Mouse (Mus musculus) liver, embryonic 11.5 days (tissue): Measurements from ENCODE around the gene Selenoh. TPM values are rescaled to one million over a fixed set of nuclear protein-coding genes. Genes with fewer than 3 reads are reported as not detected.

ENCODE experiments used
- ATAC-seq: fragments of 200-750 bp; cut with Nextera tagmentation; replicated peaks from 2 replicates; pipeline ENCODE4 v1.8.0; 2017; ENCODE audit warnings: moderate number of reproducible peaks, mild to moderate bottlenecking, moderate TSS enrichment, moderate library complexity; ENCODE audit not compliant: low FRiP score
- DNase-seq: peaks from one replicate; pipeline ENCODE4 v3.0.0-alpha.2; 2017; ENCODE audit warnings: low spot score
- H3K27ac ChIP-seq: fragments of 300-500 bp; sonication (generic); 2 replicates; pipeline ENCODE4 v1.5.1; 2014; ENCODE audit warnings: mild to moderate bottlenecking, low read depth, low read length, control low read depth
- H3K27me3 ChIP-seq: fragments of 300-500 bp; sonication (generic); replicated peaks from 2 replicates; pipeline ENCODE4 v1.6.1; 2014; ENCODE audit warnings: low read length, mixed read lengths; ENCODE audit not compliant: control insufficient read depth, insufficient read depth
- H3K36me3 ChIP-seq: fragments of 300-500 bp; sonication (generic); 2 replicates; pipeline ENCODE4 v1.6.1; 2014; ENCODE audit warnings: mild to moderate bottlenecking, low read length, moderate library complexity, mixed read lengths; ENCODE audit not compliant: control insufficient read depth, insufficient read depth
- H3K4me1 ChIP-seq: fragments of 300-500 bp; sonication (generic); replicated peaks from 2 replicates; pipeline ENCODE4 v1.6.1; 2014; ENCODE audit warnings: low read length, mixed read lengths; ENCODE audit not compliant: control insufficient read depth, insufficient read depth
- H3K4me2 ChIP-seq: fragments of 300-500 bp; sonication (generic); 2 replicates; pipeline ENCODE4 v1.6.1; 2014; ENCODE audit warnings: mild to moderate bottlenecking, control low read depth, moderate library complexity
- H3K4me3 ChIP-seq: fragments of 300-500 bp; sonication (generic); 2 replicates; pipeline ENCODE4 v1.5.1; 2014; ENCODE audit warnings: low read depth, low read length, control low read depth
- H3K9ac ChIP-seq: fragments of 300-500 bp; sonication (generic); 2 replicates; pipeline ENCODE4 v1.6.1; 2014; ENCODE audit warnings: low read depth, low read length, control low read depth
- H3K9me3 ChIP-seq: fragments of 300-500 bp; sonication (generic); 2 replicates; pipeline ENCODE4 v1.6.1; 2016; ENCODE audit warnings: low read length, inconsistent platforms, mixed read lengths; ENCODE audit not compliant: control insufficient read depth
- WGBS: fragments of 180-500 bp; shearing (Covaris S2); extraction: QIAGEN DNeasy Blood & Tissue Kit; methylation state at CpG from one replicate; pipeline ENCODE4 v1.1.7; 2014; 5-methylcytosine and 5-hydroxymethylcytosine counted together
- polyA plus RNA-seq: library from polyadenylated mRNA; unstranded; fragments of >200 nt; fragmentation: Nextera tagmentation; extraction: Ambion mirVana; gene quantifications from 2 replicates; pipeline ENCODE4 v1.2.1, GENCODE M21; 2014

Selenoh gene
- polyA plus RNA-seq, 1 experiment from 2014 or later = 264 TPM

GRCm38 (mm10) chr2:84705295-84705694 lies 34.7 kb upstream of the Selenoh start:
- Histone ChIP-seq H3K36me3 (peaks cover 13% of the 10 kb centered on the region; the same call in 1 of the 2 replicates), H3K9ac (no peak overlapping the region), H3K4me2 (no peak overlapping the region), H3K4me1 (peaks cover 9% of the 10 kb centered on the region), H3K9me3 (no peaks in the 10 kb centered on the region), H3K27me3 (no peaks in the 10 kb centered on the region), H3K4me3 (no peak overlapping the region), H3K27ac (no peak overlapping the region)
- ATAC-seq (no peak), DNase-seq (no peak)
- WGBS = 72% methylated on average over 1 of the region's 1 CpGs

GRCm38 (mm10) chr2:84704329-84704728 lies 33.8 kb upstream of the Selenoh start:
- H3K4me2 ChIP-seq = no peak overlapping the region
- H3K9me3 ChIP-seq = no peaks in the 10 kb centered on the region
- ATAC-seq (no peak), DNase-seq (no peak)
- peaks cover 8% of the 10 kb centered on the region; the same call in 1 of the 2 replicates for H3K36me3 ChIP-seq
- no peak overlapping the region for H3K4me3 ChIP-seq
- H3K27ac ChIP-seq = no peak overlapping the region
- H3K27me3 ChIP-seq = no peaks in the 10 kb centered on the region
- no peak overlapping the region for H3K9ac ChIP-seq
- WGBS = 69% methylated on average over 5 of the region's 5 CpGs
- H3K4me1 ChIP-seq = peaks cover 9% of the 10 kb centered on the region

- Histone ChIP-seq H3K4me2 (no peak overlapping the region), H3K4me1 (peaks cover 9% of the 10 kb centered on the region), H3K36me3 (peaks cover 6% of the 10 kb centered on the region; the same call in 1 of the 2 replicates), H3K9ac (no peak overlapping the region), H3K27ac (no peak overlapping the region), H3K4me3 (no peak overlapping the region), H3K27me3 (no peaks in the 10 kb centered on the region), H3K9me3 (no peaks in the 10 kb centered on the region)
- WGBS = 77% methylated on average over 1 of the region's 1 CpGs
- DNase-seq (no peak), ATAC-seq (no peak; the same call in 1 of the 2 replicates)
These were observed 32.9 kb upstream of the Selenoh start for GRCm38 (mm10) chr2:84703497-84703896.

- Histone ChIP-seq H3K4me2 (no peak overlapping the region), H3K9me3 (no peaks in the 10 kb centered on the region), H3K27me3 (no peaks in the 10 kb centered on the region), H3K36me3 (peaks cover 26% of the 10 kb centered on the region), H3K27ac (no peak overlapping the region), H3K9ac (no peak overlapping the region), H3K4me1 (no peaks in the 10 kb centered on the region), H3K4me3 (no peak overlapping the region)
- 89% methylated on average over 5 of the region's 5 CpGs for WGBS
- ATAC-seq (no peak), DNase-seq (no peak)
These were observed 24.6 kb upstream of the Selenoh start for GRCm38 (mm10) chr2:84695007-84695695.

GRCm38 (mm10) chr2:84690050-84690449 lies 19.5 kb upstream of the Selenoh start:
- Histone ChIP-seq H3K27me3 (no peaks in the 10 kb centered on the region), H3K27ac (no peak overlapping the region), H3K4me3 (no peak overlapping the region), H3K4me2 (no peak overlapping the region), H3K36me3 (peaks cover 45% of the 10 kb centered on the region), H3K4me1 (peaks cover 4% of the 10 kb centered on the region; the same call in 1 of the 2 replicates), H3K9ac (no peak overlapping the region), H3K9me3 (no peaks in the 10 kb centered on the region)
- 90% methylated on average over 12 of the region's 12 CpGs for WGBS
- DNase-seq (no peak), ATAC-seq (no peak)

GRCm38 (mm10) chr2:84688080-84688844 lies 17.7 kb upstream of the Selenoh start:
- 69% methylated on average over 2 of the region's 2 CpGs for WGBS
- Histone ChIP-seq H3K27ac (no peak overlapping the region), H3K36me3 (peaks cover 45% of the 10 kb centered on the region), H3K9ac (no peak overlapping the region), H3K27me3 (no peaks in the 10 kb centered on the region), H3K4me1 (peaks cover 4% of the 10 kb centered on the region), H3K9me3 (no peaks in the 10 kb centered on the region), H3K4me2 (no peak overlapping the region), H3K4me3 (no peak overlapping the region)
- DNase-seq (no peak), ATAC-seq (no peak)

- peak overlapping the region; percentile 60 for H3K4me2 ChIP-seq
- H3K27me3 ChIP-seq = no peaks in the 10 kb centered on the region
- DNase-seq (no peak), ATAC-seq (peak; percentile 63)
- WGBS = 45% methylated on average over 6 of the region's 6 CpGs
- peaks cover 23% of the 10 kb centered on the region for H3K36me3 ChIP-seq
- no peaks in the 10 kb centered on the region for H3K9me3 ChIP-seq
- peaks cover 7% of the 10 kb centered on the region; the same call in 1 of the 2 replicates for H3K4me1 ChIP-seq
- H3K27ac ChIP-seq = peak overlapping the region; percentile 90
- H3K9ac ChIP-seq = peak overlapping the region; percentile 46; the same call in 1 of the 2 replicates
- peak overlapping the region; percentile 22; the same call in 1 of the 2 replicates for H3K4me3 ChIP-seq
These were observed 12.1 kb upstream of the Selenoh start for GRCm38 (mm10) chr2:84682605-84683183.

- H3K36me3 ChIP-seq = peaks cover 14% of the 10 kb centered on the region; the same call in 1 of the 2 replicates
- no peaks in the 10 kb centered on the region for H3K9me3 ChIP-seq
- no peaks in the 10 kb centered on the region for H3K27me3 ChIP-seq
- DNase-seq = no peak
- H3K4me1 ChIP-seq = peaks cover 19% of the 10 kb centered on the region
- 12% methylated on average over 8 of the region's 8 CpGs for WGBS
- H3K4me3 ChIP-seq = peak within 1 kb of the TSS; percentile 86
- no peak for ATAC-seq
- H3K4me2 ChIP-seq = peak within 1 kb of the TSS; percentile 70
- H3K9ac ChIP-seq = peak within 1 kb of the TSS; percentile 78
- peak within 1 kb of the TSS; percentile 44; the same call in 1 of the 2 replicates for H3K27ac ChIP-seq
These were observed 8.4 kb upstream of the Selenoh start, which contains the start of gene Tmx2 for GRCm38 (mm10) chr2:84679016-84679415. Tmx2 (minus strand) TSS chr2:84679140.
